Mouse (Mus musculus) liver, adult 2 months (tissue): ENCODE results near the gene Mpp2. TPM values are rescaled to one million over a fixed set of nuclear protein-coding genes. Genes with fewer than 3 reads are reported as not detected.

Source experiments
- DNase-seq: peaks from one replicate; pipeline ENCODE4 v3.0.0-alpha.2; 2011; ENCODE audit warnings: low read depth, low spot score; ENCODE audit errors: extremely low read depth
- H3K27ac ChIP-seq: fragments of 200-500 bp; replicated peaks from 2 replicates; pipeline ENCODE4 v1.5.1; 2012; ENCODE audit warnings: low read depth, mild to moderate bottlenecking, control low read depth, inconsistent platforms, low read length; ENCODE audit not compliant: insufficient read depth
- H3K27me3 ChIP-seq: fragments of 200-500 bp; 2 replicates; pipeline ENCODE4 v1.6.1; 2012; ENCODE audit warnings: mild to moderate bottlenecking, moderate library complexity, low read length, inconsistent platforms; ENCODE audit not compliant: control insufficient read depth, insufficient read depth
- H3K36me3 ChIP-seq: fragments of 200-500 bp; 2 replicates; pipeline ENCODE4 v1.6.1; 2012; ENCODE audit warnings: low read length, inconsistent platforms; ENCODE audit not compliant: control insufficient read depth, insufficient read depth
- H3K4me1 ChIP-seq: fragments of 200-500 bp; 2 replicates; pipeline ENCODE4 v1.6.1; 2011; ENCODE audit warnings: low read length; ENCODE audit not compliant: control insufficient read depth, insufficient read depth
- H3K4me3 ChIP-seq: fragments of 200-500 bp; 2 replicates; pipeline ENCODE4 v1.5.1; 2011; ENCODE audit warnings: low read depth, mild to moderate bottlenecking, control low read depth, low read length, moderate library complexity; ENCODE audit not compliant: insufficient read depth
- H3K79me2 ChIP-seq: fragments of 200-500 bp; 2 replicates; pipeline ENCODE4 v1.6.1; 2012; ENCODE audit warnings: inconsistent platforms, mild to moderate bottlenecking, low read length, moderate library complexity; ENCODE audit not compliant: control insufficient read depth, insufficient read depth
- H3K9ac ChIP-seq: fragments of 200-500 bp; 2 replicates; pipeline ENCODE4 v1.6.1; 2012; ENCODE audit warnings: low read depth, mild to moderate bottlenecking, control low read depth, inconsistent platforms, low read length
- CTCF ChIP-seq: fragments of 200-500 bp; IDR thresholded peaks from 2 replicates; pipeline ENCODE4 v1.5.1; 2011; ENCODE audit warnings: low read depth, low read length, control low read depth
- POLR2A ChIP-seq: fragments of 200-500 bp; IDR thresholded peaks from 2 replicates; pipeline ENCODE4 v1.6.1; 2011; ENCODE audit warnings: low read length, control low read depth; ENCODE audit not compliant: insufficient read depth; ENCODE audit errors: extremely low read depth
- WGBS: fragments of 180-500 bp; shearing (Covaris S2); methylation state at CpG from one replicate; pipeline ENCODE4 v1.1.7; 2018; 5-methylcytosine and 5-hydroxymethylcytosine counted together
- polyA plus RNA-seq: library from polyadenylated mRNA; depleted of rRNA; stranded (reverse); fragments of >200 nt; gene quantifications from 2 replicates; pipeline ENCODE4 v1.2.3, GENCODE M21; 2012
- total RNA-seq: library from RNA; depleted of rRNA; stranded (reverse); fragments of >200 nt; gene quantifications from 2 replicates; pipeline ENCODE4 v1.2.3, GENCODE M21; 2014

Mpp2 gene
- total and polyA plus RNA-seq, 2 experiments, result under 0.01 to 0.20 TPM

- 0 out of 2 replicates have a peak, but pooled peaks cover 3% of the 10 kb centered on the region for H3K4me1 ChIP-seq
- H3K36me3 ChIP-seq, result no peaks in the 10 kb centered on the region
- WGBS, result 77% methylated on average over 5 of the region's 5 CpGs
- H3K27ac ChIP-seq, result no peak overlapping the region
- no peak overlapping the region for H3K4me3 ChIP-seq
- H3K9ac ChIP-seq, result no peak overlapping the region
- TF ChIP-seq POLR2A (no peak), CTCF (no peak)
- no peaks in the 10 kb centered on the region for H3K27me3 ChIP-seq
- H3K79me2 ChIP-seq, result no peaks in the 10 kb centered on the region
- no peak for DNase-seq
Measured at GRCm38 (mm10) chr11:102096446-102096845, 8.1 kb upstream of the Mpp2 start.

GRCm38 (mm10) chr11:102095676-102096075 lies 7.4 kb upstream of the Mpp2 start:
- no peak overlapping the region for H3K9ac ChIP-seq
- no peaks in the 10 kb centered on the region for H3K27me3 ChIP-seq
- H3K79me2 ChIP-seq, result no peaks in the 10 kb centered on the region
- WGBS, result 91% methylated on average over 3 of the region's 3 CpGs
- TF ChIP-seq POLR2A, result no peak
- TF ChIP-seq CTCF, result no peak
- H3K4me1 ChIP-seq, result 0 out of 2 replicates have a peak, but pooled peaks cover 3% of the 10 kb centered on the region
- no peak overlapping the region for H3K4me3 ChIP-seq
- no peaks in the 10 kb centered on the region for H3K36me3 ChIP-seq
- no peak overlapping the region for H3K27ac ChIP-seq
- DNase-seq, result no peak

- H3K27me3 ChIP-seq, result no peaks in the 10 kb centered on the region
- 4% methylated on average over 20 of the region's 20 CpGs for WGBS
- H3K4me1 ChIP-seq, result peaks cover 8% of the 10 kb centered on the region
- H3K27ac ChIP-seq, result no peak overlapping the region
- no peak overlapping the region for H3K9ac ChIP-seq
- TF ChIP-seq CTCF, result peak; percentile 62
- TF ChIP-seq POLR2A, result no peak
- H3K79me2 ChIP-seq, result no peaks in the 10 kb centered on the region
- no peaks in the 10 kb centered on the region for H3K36me3 ChIP-seq
- 0 out of 2 replicates have a peak overlapping the region, but pooled peaks have one; percentile 5 for H3K4me3 ChIP-seq
- DNase-seq, result peak; percentile 47
Measured at GRCm38 (mm10) chr11:102089088-102089808, 933 bp upstream of the Mpp2 start.

GRCm38 (mm10) chr11:102087081-102087751 lies 1.1 kb downstream of the Mpp2 start:
- H3K36me3 ChIP-seq, result no peaks in the 10 kb centered on the region

GRCm38 (mm10) chr11:102086331-102086730 lies 2.0 kb downstream of the Mpp2 start:
- no peak overlapping the region for H3K9ac ChIP-seq
- 57% methylated on average over 3 of the region's 3 CpGs for WGBS
- H3K27me3 ChIP-seq, result no peaks in the 10 kb centered on the region
- TF ChIP-seq POLR2A, result no peak
- no peak for TF ChIP-seq CTCF
- no peak overlapping the region for H3K27ac ChIP-seq
- H3K36me3 ChIP-seq, result no peaks in the 10 kb centered on the region
- no peaks in the 10 kb centered on the region for H3K79me2 ChIP-seq
- peaks cover 8% of the 10 kb centered on the region for H3K4me1 ChIP-seq
- H3K4me3 ChIP-seq, result no peak overlapping the region
- DNase-seq, result no peak

More at GRCm38 (mm10) chr11:102087081-102087751, 1.1 kb downstream of the Mpp2 start:
- no peaks in the 10 kb centered on the region for H3K79me2 ChIP-seq
- no peak for DNase-seq
- H3K27ac ChIP-seq, result no peak overlapping the region
- H3K4me3 ChIP-seq, result peak overlapping the region; percentile 74
- 5% methylated on average over 39 of the region's 39 CpGs for WGBS
- TF ChIP-seq POLR2A (no peak), CTCF (no peak)
- H3K4me1 ChIP-seq, result peaks cover 8% of the 10 kb centered on the region
- H3K27me3 ChIP-seq, result no peaks in the 10 kb centered on the region
- H3K9ac ChIP-seq, result peak overlapping the region; percentile 19
